Mouse (Mus musculus) liver, embryonic 11.5 days (tissue): ENCODE results near the gene Kazald1. TPM values are rescaled to one million over a fixed set of nuclear protein-coding genes. Genes with fewer than 3 reads are reported as not detected.
"Not testable (repeated sequence)": the region's sequence is repeated elsewhere in the genome, so short reads cannot be mapped to it uniquely, and the experiment has no call there.

Experiments
- ATAC-seq: fragments of 200-750 bp; cut with Nextera tagmentation; replicated peaks from 2 replicates; pipeline ENCODE4 v1.8.0; 2017; ENCODE audit warnings: moderate number of reproducible peaks, mild to moderate bottlenecking, moderate TSS enrichment, moderate library complexity; ENCODE audit not compliant: low FRiP score
- DNase-seq: peaks from one replicate; pipeline ENCODE4 v3.0.0-alpha.2; 2017; ENCODE audit warnings: low spot score
- H3K27ac ChIP-seq: fragments of 300-500 bp; sonication (generic); 2 replicates; pipeline ENCODE4 v1.5.1; 2014; ENCODE audit warnings: mild to moderate bottlenecking, low read depth, low read length, control low read depth
- H3K27me3 ChIP-seq: fragments of 300-500 bp; sonication (generic); replicated peaks from 2 replicates; pipeline ENCODE4 v1.6.1; 2014; ENCODE audit warnings: low read length, mixed read lengths; ENCODE audit not compliant: control insufficient read depth, insufficient read depth
- H3K36me3 ChIP-seq: fragments of 300-500 bp; sonication (generic); 2 replicates; pipeline ENCODE4 v1.6.1; 2014; ENCODE audit warnings: mild to moderate bottlenecking, low read length, moderate library complexity, mixed read lengths; ENCODE audit not compliant: control insufficient read depth, insufficient read depth
- H3K4me1 ChIP-seq: fragments of 300-500 bp; sonication (generic); replicated peaks from 2 replicates; pipeline ENCODE4 v1.6.1; 2014; ENCODE audit warnings: low read length, mixed read lengths; ENCODE audit not compliant: control insufficient read depth, insufficient read depth
- H3K4me2 ChIP-seq: fragments of 300-500 bp; sonication (generic); 2 replicates; pipeline ENCODE4 v1.6.1; 2014; ENCODE audit warnings: mild to moderate bottlenecking, control low read depth, moderate library complexity
- H3K4me3 ChIP-seq: fragments of 300-500 bp; sonication (generic); 2 replicates; pipeline ENCODE4 v1.5.1; 2014; ENCODE audit warnings: low read depth, low read length, control low read depth
- H3K9ac ChIP-seq: fragments of 300-500 bp; sonication (generic); 2 replicates; pipeline ENCODE4 v1.6.1; 2014; ENCODE audit warnings: low read depth, low read length, control low read depth
- H3K9me3 ChIP-seq: fragments of 300-500 bp; sonication (generic); 2 replicates; pipeline ENCODE4 v1.6.1; 2016; ENCODE audit warnings: low read length, inconsistent platforms, mixed read lengths; ENCODE audit not compliant: control insufficient read depth
- WGBS: fragments of 180-500 bp; shearing (Covaris S2); extraction: QIAGEN DNeasy Blood & Tissue Kit; methylation state at CpG from one replicate; pipeline ENCODE4 v1.1.7; 2014; 5-methylcytosine and 5-hydroxymethylcytosine counted together
- polyA plus RNA-seq: library from polyadenylated mRNA; unstranded; fragments of >200 nt; fragmentation: Nextera tagmentation; extraction: Ambion mirVana; gene quantifications from 2 replicates; pipeline ENCODE4 v1.2.1, GENCODE M21; 2014

Kazald1 gene
- polyA plus RNA-seq, 1 experiment from 2014 or later = 1.6 TPM

DNA sequence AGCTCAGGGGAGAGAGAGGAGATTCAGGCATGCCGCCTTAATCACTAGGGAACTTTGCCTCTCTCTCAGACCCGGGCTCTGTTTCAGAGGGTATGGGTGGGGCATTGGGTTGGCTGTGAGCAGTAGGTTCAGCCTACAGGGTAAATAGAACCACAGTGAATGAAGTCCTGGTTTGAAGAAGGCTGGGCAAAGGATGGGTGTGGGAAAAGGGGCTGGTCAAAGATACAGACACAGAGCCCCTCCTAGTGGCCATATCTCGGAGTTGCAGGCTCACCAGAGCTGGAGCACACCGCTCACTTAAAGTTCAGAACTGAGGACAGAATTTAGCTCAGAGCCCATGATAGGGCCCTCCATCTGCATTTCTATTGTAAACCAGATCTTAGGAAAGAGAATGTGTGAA is 43.3 kb upstream of the Kazald1 start:
- H3K9ac ChIP-seq = no peak overlapping the region
- no peak overlapping the region for H3K4me2 ChIP-seq
- DNase-seq (peak; percentile 69), ATAC-seq (peak; percentile 35; the same call in 1 of the 2 replicates)
- no peaks in the 10 kb centered on the region for H3K9me3 ChIP-seq
- peaks cover under 1% of the 10 kb centered on the region for H3K36me3 ChIP-seq
- no peak overlapping the region for H3K27ac ChIP-seq
- peaks cover 6% of the 10 kb centered on the region for H3K27me3 ChIP-seq
- peaks cover 8% of the 10 kb centered on the region; the same call in 1 of the 2 replicates for H3K4me1 ChIP-seq
- H3K4me3 ChIP-seq = no peak overlapping the region
- 31% methylated on average over 4 of the region's 4 CpGs for WGBS

DNA sequence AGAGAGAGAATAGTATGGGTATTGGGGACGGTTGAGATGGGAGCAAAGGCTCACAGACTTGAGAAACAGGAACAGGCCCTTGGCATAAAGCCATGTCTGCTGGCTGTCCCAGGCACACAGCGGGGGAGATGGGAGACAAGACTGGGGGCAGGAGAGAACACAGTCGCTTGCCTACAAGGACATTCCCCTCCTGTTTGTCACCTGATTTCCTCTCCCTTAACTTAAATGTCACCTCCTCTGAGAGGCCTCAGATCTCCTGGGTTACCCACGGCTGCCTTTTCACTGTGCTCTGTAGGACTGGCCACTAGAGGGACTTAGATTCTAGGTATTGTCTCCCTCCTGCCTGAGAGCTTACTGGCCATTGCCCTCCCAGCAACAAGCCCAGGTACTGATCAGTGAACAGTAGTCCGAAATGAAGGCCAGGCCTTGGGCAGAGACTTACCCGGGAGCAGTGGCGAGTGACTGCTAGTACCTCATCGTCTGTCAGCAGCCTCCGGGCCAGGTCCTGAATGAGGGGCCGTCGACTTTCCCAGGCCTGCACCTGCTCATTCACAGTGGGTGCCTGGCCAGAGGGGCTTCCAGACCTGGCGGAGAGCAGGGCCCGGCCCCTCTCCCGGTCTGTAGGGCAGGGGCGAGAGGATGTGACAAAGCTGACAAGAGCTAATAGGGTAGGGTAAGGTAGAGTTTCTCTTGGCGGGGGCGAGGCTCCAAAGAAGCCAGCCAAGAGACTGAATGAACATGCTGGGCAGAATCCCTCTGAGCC is 42.3 kb upstream of the Kazald1 start:
- Histone ChIP-seq H3K4me1 (peaks cover 8% of the 10 kb centered on the region; the same call in 1 of the 2 replicates), H3K4me3 (0 out of 2 replicates have a peak overlapping the region, but pooled peaks have one; percentile 1), H3K9me3 (no peaks in the 10 kb centered on the region), H3K27ac (no peak overlapping the region), H3K36me3 (no peaks in the 10 kb centered on the region; the same call in 1 of the 2 replicates), H3K27me3 (peaks cover 6% of the 10 kb centered on the region), H3K9ac (no peak overlapping the region), H3K4me2 (no peak overlapping the region)
- DNase-seq = no peak
- ATAC-seq = no peak
- WGBS = 59% methylated on average over 17 of the region's 17 CpGs

DNA sequence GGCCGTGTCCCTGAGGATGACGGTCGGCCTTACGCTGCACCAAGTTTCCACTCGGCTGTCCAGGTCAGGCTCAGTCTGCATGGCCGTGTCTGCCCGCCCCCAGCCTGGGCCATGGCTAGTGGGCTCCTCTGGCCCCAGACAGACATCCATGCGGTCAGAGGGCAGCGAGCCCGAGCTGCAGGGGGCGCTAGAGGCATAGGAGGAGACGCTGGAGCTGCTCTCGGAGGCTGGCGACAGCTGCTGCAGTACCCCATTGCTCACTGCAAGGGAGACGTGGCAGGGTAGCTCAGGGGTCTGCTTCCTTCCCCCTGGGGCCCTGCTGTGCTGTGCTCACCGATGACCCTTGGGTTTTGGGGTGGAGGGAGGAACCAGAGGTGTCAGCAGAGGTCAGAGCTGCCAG is 38.2 kb upstream of the Kazald1 start:
- Histone ChIP-seq H3K9ac (no peak overlapping the region), H3K4me2 (no peak overlapping the region; the same call in 1 of the 2 replicates), H3K9me3 (no peaks in the 10 kb centered on the region), H3K27ac (no peak overlapping the region), H3K27me3 (peaks cover 34% of the 10 kb centered on the region), H3K36me3 (no peaks in the 10 kb centered on the region), H3K4me3 (no peak overlapping the region), H3K4me1 (no peaks in the 10 kb centered on the region; the same call in 1 of the 2 replicates)
- WGBS = 34% methylated on average over 16 of the region's 16 CpGs
- DNase-seq (peak; percentile 63), ATAC-seq (peak; percentile 63; the same call in 1 of the 2 replicates)

DNA sequence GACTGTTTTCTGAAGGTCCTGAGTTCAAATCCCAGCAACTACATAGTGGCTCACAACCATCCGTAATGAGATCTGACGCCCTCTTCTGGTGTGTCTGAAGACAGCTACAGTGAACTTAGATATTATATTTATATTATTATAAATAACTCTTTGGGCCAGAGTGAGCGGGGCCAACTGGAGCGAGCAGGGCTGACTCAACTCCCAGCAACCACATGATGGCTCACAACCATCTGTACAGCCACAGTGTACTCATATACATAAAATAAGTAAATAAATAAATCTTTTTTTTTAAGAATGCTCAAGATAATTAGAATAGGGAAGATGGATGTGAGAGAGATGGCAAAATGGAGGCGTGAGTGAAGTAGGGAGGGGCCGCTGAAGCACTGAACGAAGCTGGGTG is 36.8 kb upstream of the Kazald1 start:
- not testable (repeated sequence) for ATAC-seq, H3K4me3 ChIP-seq, H3K4me2 ChIP-seq, H3K4me1 ChIP-seq, H3K36me3 ChIP-seq, H3K9ac ChIP-seq, H3K27ac ChIP-seq, H3K9me3 ChIP-seq, DNase-seq
- 81% methylated on average over 7 of the region's 7 CpGs for WGBS
- peaks cover 37% of the 10 kb centered on the region for H3K27me3 ChIP-seq

DNA sequence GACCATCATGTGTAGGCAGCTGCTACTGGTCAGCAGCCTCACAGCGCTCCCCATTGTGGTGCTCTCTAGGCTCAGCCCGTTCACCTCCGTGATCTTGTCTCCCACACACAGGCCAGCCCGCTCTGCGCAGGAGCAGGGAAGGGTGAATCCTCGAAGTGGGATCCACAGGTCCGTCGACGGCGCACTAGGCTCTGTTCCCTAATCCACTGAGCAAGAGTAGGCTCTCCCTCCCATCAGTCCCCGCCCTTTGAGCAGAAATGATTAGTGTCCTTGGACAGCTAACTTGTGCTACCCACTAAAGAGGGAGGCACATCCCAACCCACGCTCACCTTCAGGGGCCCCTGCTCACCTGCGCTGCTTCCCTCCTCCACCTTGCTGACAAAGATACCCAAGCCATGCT is 34.8 kb upstream of the Kazald1 start:
- ATAC-seq = no peak
- no peaks in the 10 kb centered on the region; the same call in 1 of the 2 replicates for H3K4me1 ChIP-seq
- WGBS = 44% methylated on average over 13 of the region's 13 CpGs

DNA sequence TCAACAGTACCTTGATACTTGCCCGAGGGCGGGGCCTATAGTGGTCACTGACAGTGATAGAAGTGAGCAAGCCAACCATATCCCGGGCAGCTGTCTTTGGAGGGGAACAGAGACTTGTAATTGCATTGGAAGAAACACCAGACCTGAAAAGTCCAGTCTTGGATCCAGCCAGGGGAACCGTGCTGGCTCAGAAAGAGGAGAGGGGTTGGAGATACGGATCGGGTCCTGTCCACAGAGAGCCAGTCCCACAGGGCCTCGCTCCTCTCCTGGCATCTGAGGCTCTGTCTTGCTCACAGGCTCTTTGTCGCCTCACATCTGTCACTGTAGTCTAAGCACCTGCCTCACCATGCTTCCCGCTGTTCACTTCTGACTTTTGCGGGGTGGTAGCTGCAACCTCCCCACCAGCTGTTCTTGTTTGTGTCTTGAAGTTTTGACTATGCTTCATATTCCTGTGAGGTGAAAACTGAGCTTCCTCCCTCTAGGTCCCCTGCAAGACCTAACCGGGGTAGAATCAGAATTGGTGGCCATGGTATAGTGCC is 30.6 kb upstream of the Kazald1 start:
- peaks cover 20% of the 10 kb centered on the region for H3K4me1 ChIP-seq
- no peak overlapping the region for H3K9ac ChIP-seq
- no peaks in the 10 kb centered on the region for H3K36me3 ChIP-seq
- DNase-seq (no peak), ATAC-seq (no peak)
- no peaks in the 10 kb centered on the region for H3K9me3 ChIP-seq
- H3K27me3 ChIP-seq = peaks cover 61% of the 10 kb centered on the region
- 55% methylated on average over 11 of the region's 11 CpGs for WGBS
- H3K4me2 ChIP-seq = no peak overlapping the region
- no peak overlapping the region for H3K27ac ChIP-seq
- H3K4me3 ChIP-seq = no peak overlapping the region

More for the DNA sequence above, 34.8 kb upstream of the Kazald1 start:
- no peaks in the 10 kb centered on the region for H3K36me3 ChIP-seq
- no peak for DNase-seq
- no peak overlapping the region for H3K4me2 ChIP-seq
- H3K9me3 ChIP-seq = no peaks in the 10 kb centered on the region
- no peak overlapping the region for H3K27ac ChIP-seq
- H3K27me3 ChIP-seq = peaks cover 50% of the 10 kb centered on the region
- no peak overlapping the region for H3K4me3 ChIP-seq
- H3K9ac ChIP-seq = no peak overlapping the region

DNA sequence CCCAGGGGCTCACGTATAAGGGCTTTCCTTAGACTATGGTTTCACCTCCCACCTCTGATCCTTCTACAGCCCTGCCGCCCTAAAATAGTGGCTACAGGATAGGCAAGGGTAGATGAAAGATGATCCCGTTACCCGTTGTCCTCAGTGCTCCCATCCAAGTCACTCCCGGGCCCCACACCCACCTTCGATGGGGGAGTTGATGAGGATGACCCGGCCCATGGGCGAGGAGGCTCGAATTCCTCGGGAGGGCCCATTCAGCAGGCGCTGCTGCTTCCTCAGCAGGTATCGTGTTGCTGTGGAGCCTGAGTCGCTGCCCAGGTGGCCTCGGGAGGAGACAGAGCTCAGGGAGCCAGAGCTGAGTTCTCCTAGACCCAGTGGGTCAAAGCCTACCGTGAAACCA is 29.8 kb upstream of the Kazald1 start:
- no peaks in the 10 kb centered on the region for H3K9me3 ChIP-seq
- peaks cover 20% of the 10 kb centered on the region for H3K4me1 ChIP-seq
- DNase-seq (no peak), ATAC-seq (no peak)
- H3K4me3 ChIP-seq = no peak overlapping the region
- H3K4me2 ChIP-seq = no peak overlapping the region
- H3K36me3 ChIP-seq = no peaks in the 10 kb centered on the region
- H3K9ac ChIP-seq = no peak overlapping the region
- 36% methylated on average over 15 of the region's 15 CpGs for WGBS
- no peak overlapping the region for H3K27ac ChIP-seq
- H3K27me3 ChIP-seq = peaks cover 58% of the 10 kb centered on the region

DNA sequence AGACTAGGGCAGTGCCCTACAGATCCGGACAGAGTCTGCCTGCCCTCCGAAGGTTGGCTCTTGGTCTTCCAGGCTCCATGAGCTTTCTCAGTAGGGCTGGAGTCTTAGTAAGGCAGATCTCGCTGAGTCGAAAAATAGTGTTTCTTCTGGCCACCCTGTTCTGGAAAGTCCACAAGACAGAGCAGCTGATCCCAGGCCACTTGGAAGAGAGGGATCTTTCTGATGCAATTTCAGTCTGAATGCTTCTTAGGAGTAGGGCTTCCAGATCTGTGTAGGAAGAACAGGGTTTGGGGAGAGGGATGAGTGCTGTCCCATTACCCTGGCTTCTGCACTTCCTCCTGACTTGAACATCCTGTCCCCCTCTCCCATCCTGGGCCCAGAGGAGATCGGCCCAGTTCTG is 29.4 kb upstream of the Kazald1 start, which contains the start of gene Pdzd7:
Gene Pdzd7, minus strand, starts transcription at position 67 of the 400 bp plus-strand sequence.
- H3K9me3 ChIP-seq = no peaks in the 10 kb centered on the region
- H3K4me3 ChIP-seq = peak within 1 kb of the TSS; percentile 56
- H3K9ac ChIP-seq = no peak within 1 kb of the TSS
- H3K27ac ChIP-seq = no peak within 1 kb of the TSS
- no peaks in the 10 kb centered on the region for H3K36me3 ChIP-seq
- no peak for ATAC-seq
- H3K27me3 ChIP-seq = peaks cover 54% of the 10 kb centered on the region
- DNase-seq = no peak
- H3K4me2 ChIP-seq = peak within 1 kb of the TSS; percentile 93
- 67% methylated on average over 5 of the region's 5 CpGs for WGBS
- peaks cover 20% of the 10 kb centered on the region for H3K4me1 ChIP-seq
